Mouse (Mus musculus) bone marrow, adult 2 months (tissue): ENCODE measurements around the gene Oaf.

Experiments used
- CTCF ChIP-seq: fragments of 200-500 bp; IDR thresholded peaks from 2 replicates; pipeline ENCODE4 v1.5.1; 2011; ENCODE audit warnings: low read length, control low read depth; ENCODE audit not compliant: control insufficient read depth, insufficient read depth
- POLR2A ChIP-seq: fragments of 200-500 bp; IDR thresholded peaks from 2 replicates; pipeline ENCODE4 v1.6.1; 2011; ENCODE audit warnings: low read depth, mild to moderate bottlenecking, control low read depth, low read length, borderline replicate concordance; ENCODE audit not compliant: control insufficient read depth

DNA sequence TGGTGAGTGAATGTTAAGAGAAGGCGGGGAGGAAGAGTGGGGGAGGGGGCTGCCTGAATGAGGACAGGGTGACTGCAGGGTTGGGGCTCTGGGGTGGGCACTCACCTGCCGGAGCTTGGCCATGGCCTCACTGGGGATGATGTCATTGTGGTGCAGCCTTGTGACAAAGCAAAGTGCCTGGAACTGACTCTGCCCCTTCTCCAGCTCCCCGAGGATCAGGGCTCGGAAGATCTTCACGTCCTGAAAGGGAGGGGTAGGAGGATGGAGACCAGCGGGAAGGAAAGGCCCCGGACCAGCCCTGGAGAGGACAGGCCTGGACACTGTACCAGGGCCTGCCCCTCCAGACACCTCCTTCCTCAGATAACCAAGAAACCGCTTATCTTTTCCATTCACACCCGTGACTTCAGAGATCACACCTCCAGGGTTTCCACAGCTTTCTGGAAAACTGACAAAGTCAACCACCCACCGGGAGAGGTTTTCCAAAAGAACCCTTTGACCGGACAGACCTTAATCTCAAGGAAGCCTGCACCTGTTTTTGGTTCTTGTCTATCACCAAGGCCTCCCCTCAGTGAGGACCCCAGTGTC is 14.8 kb downstream of the Oaf start:
- TF ChIP-seq CTCF (no peak), POLR2A (no peak)
